Mouse (Mus musculus) hindbrain, embryonic 13.5 days (tissue): ENCODE results near the gene Traf3. TPM values are rescaled to one million over a fixed set of nuclear protein-coding genes. Genes with fewer than 3 reads are reported as not detected.

Experiments used
- ATAC-seq: fragments of 200-750 bp; cut with Nextera tagmentation; 2 replicates; pipeline ENCODE4 v1.8.0; 2017; ENCODE audit warnings: moderate TSS enrichment; ENCODE audit not compliant: low FRiP score
- H3K27ac ChIP-seq: fragments of 300-500 bp; sonication (generic); 2 replicates; pipeline ENCODE4 v1.5.1; 2015; ENCODE audit warnings: inconsistent platforms, mild to moderate bottlenecking, moderate library complexity
- H3K27me3 ChIP-seq: fragments of 300-500 bp; sonication (generic); 2 replicates; pipeline ENCODE4 v1.6.1; 2015; ENCODE audit warnings: mild to moderate bottlenecking, inconsistent platforms
- H3K36me3 ChIP-seq: fragments of 300-500 bp; sonication (generic); 2 replicates; pipeline ENCODE4 v1.6.1; 2015; ENCODE audit warnings: mild to moderate bottlenecking, inconsistent platforms
- H3K4me1 ChIP-seq: fragments of 300-500 bp; sonication (generic); replicated peaks from 2 replicates; pipeline ENCODE4 v1.6.1; 2015; ENCODE audit warnings: inconsistent platforms
- H3K4me2 ChIP-seq: fragments of 300-500 bp; sonication (generic); 2 replicates; pipeline ENCODE4 v1.6.1; 2015; ENCODE audit warnings: inconsistent platforms, mild to moderate bottlenecking, moderate library complexity
- H3K4me3 ChIP-seq: fragments of 300-500 bp; sonication (generic); 2 replicates; pipeline ENCODE4 v1.5.1; 2015; ENCODE audit warnings: mild to moderate bottlenecking, inconsistent platforms
- H3K9ac ChIP-seq: fragments of 300-500 bp; sonication (generic); 2 replicates; pipeline ENCODE4 v1.6.1; 2015; ENCODE audit warnings: mild to moderate bottlenecking, inconsistent platforms
- H3K9me3 ChIP-seq: fragments of 300-500 bp; sonication (generic); 2 replicates; pipeline ENCODE4 v1.6.1; 2016; ENCODE audit warnings: inconsistent platforms
- WGBS: fragments of 180-500 bp; shearing (Covaris S2); methylation state at CpG from one replicate; pipeline ENCODE4 v1.1.7; 2015; 5-methylcytosine and 5-hydroxymethylcytosine counted together
- polyA plus RNA-seq: library from polyadenylated mRNA; unstranded; fragments of >200 nt; fragmentation: Nextera tagmentation; extraction: Ambion mirVana; gene quantifications from 2 replicates; pipeline ENCODE4 v1.2.1, GENCODE M21; 2015

The Traf3 gene
- polyA plus RNA-seq, 1 experiment from 2014 or later = 15.6 TPM

DNA sequence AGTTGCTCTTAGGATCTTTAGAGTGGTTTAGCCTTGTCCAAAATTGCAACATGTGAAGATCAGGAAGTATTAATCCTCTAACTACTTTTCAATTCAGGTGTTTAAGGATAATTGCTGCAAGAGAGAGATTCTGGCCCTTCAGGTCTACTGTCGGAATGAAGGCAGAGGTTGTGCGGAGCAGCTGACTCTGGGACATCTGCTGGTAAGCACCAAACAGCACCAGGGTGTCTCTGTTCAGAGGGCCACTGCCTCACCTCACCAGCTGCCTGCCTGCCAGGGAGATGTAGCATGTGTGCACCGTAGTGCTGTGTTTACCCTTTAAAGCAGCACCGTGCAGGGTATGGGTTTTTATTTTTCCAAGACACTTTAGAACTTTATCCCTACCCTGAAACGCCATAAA is 76.2 kb downstream of the Traf3 start:
- Histone ChIP-seq H3K4me3 (no peak overlapping the region), H3K27ac (no peak overlapping the region), H3K4me2 (no peak overlapping the region), H3K36me3 (peaks cover 69% of the 10 kb centered on the region), H3K9me3 (no peaks in the 10 kb centered on the region), H3K4me1 (peaks cover 7% of the 10 kb centered on the region), H3K27me3 (no peaks in the 10 kb centered on the region), H3K9ac (no peak overlapping the region)
- no peak for ATAC-seq
- 93% methylated on average over 5 of the region's 5 CpGs for WGBS

DNA sequence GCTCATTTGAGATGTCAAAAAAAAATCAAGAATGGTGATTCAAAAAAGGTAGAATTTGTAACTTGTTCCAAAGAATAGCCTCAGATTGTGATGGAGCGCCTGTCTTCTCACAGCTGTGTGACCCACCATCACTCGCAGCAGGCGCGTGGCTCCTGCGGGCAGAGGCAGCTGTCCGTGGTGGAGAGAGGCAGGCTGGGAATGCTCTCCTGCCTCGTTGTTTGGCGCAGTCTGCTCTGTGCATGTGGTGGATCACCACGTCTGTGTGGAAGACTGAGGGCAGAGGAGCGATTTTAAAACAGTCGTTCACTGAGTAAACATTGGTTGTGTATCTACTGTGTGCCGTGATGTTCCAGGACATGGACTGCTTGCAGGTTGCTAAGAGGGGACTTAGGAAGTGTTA is 77.6 kb downstream of the Traf3 start:
- Histone ChIP-seq H3K9me3 (no peaks in the 10 kb centered on the region), H3K9ac (no peak overlapping the region), H3K4me2 (no peak overlapping the region), H3K4me1 (no peaks in the 10 kb centered on the region; the same call in 1 of the 2 replicates), H3K27ac (no peak overlapping the region), H3K36me3 (peaks cover 67% of the 10 kb centered on the region), H3K4me3 (no peak overlapping the region), H3K27me3 (no peaks in the 10 kb centered on the region)
- WGBS = 86% methylated on average over 12 of the region's 12 CpGs
- ATAC-seq = no peak

- Histone ChIP-seq H3K27me3 (no peaks in the 10 kb centered on the region), H3K9me3 (no peaks in the 10 kb centered on the region), H3K9ac (no peak overlapping the region), H3K36me3 (peaks cover 54% of the 10 kb centered on the region), H3K4me3 (no peak overlapping the region), H3K4me1 (no peaks in the 10 kb centered on the region), H3K27ac (no peak overlapping the region), H3K4me2 (no peak overlapping the region)
- no peak for ATAC-seq
- WGBS = 74% methylated on average over 6 of the region's 6 CpGs
These were observed 78.9 kb downstream of the Traf3 start for GRCm38 (mm10) chr12:111245070-111245469.

- Histone ChIP-seq H3K4me2 (no peak overlapping the region), H3K9ac (no peak overlapping the region), H3K4me1 (no peaks in the 10 kb centered on the region), H3K9me3 (no peaks in the 10 kb centered on the region), H3K27ac (no peak overlapping the region), H3K36me3 (peaks cover 55% of the 10 kb centered on the region), H3K4me3 (no peak overlapping the region), H3K27me3 (no peaks in the 10 kb centered on the region)
- 94% methylated on average over 9 of the region's 9 CpGs for WGBS
- no peak for ATAC-seq
These were observed 80.8 kb downstream of the Traf3 start for GRCm38 (mm10) chr12:111246808-111247464.

DNA sequence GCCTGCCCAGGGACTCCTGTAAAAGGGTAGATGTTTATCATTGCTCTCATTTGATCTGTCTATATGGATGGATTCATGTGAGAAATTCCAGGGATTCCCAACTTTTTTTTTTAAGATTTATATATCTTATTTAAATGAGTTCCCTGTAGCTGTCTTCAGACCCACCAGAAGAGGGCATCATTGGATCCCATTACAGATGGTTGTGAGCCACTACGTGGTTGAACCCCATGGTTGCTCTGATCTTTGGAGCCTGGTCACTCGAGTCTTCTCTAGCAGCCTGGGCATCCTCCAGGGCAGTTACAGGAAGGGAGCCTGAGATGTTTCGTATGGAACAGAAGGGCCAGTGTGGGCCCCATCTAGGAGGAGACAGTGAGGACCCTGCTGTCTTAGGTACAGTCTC is 82.9 kb downstream of the Traf3 start:
- H3K4me1 ChIP-seq = no peaks in the 10 kb centered on the region
- no peak overlapping the region for H3K4me2 ChIP-seq
- H3K36me3 ChIP-seq = peaks cover 49% of the 10 kb centered on the region
- H3K9ac ChIP-seq = no peak overlapping the region
- no peaks in the 10 kb centered on the region for H3K9me3 ChIP-seq
- H3K27me3 ChIP-seq = no peaks in the 10 kb centered on the region
- no peak overlapping the region for H3K4me3 ChIP-seq
- no peak overlapping the region for H3K27ac ChIP-seq
- 62% methylated on average over 3 of the region's 3 CpGs for WGBS
- no peak for ATAC-seq

DNA sequence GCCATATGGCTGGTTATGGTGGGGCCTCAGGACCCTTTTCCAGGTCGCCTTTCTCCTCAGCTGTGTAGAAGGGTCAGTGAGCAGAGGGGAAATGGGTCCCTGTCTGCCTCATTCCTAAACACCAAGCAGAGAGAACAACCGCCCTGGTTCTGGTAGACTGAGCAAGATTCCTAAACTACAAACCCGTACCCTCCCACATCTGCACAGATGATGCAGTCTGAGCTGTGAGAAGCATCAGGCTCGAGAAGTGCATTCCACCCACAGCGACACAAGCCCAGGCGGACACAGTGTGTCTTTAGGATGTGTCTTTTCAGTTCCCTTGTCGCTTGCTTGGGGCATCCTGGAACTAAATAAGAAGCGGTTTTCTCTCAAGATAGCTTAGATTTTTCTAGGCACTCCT is 83.9 kb downstream of the Traf3 start:
- Histone ChIP-seq H3K4me2 (no peak overlapping the region), H3K9me3 (no peaks in the 10 kb centered on the region), H3K4me1 (no peaks in the 10 kb centered on the region), H3K36me3 (peaks cover 44% of the 10 kb centered on the region), H3K27me3 (no peaks in the 10 kb centered on the region), H3K9ac (no peak overlapping the region), H3K27ac (no peak overlapping the region), H3K4me3 (no peak overlapping the region)
- 89% methylated on average over 8 of the region's 8 CpGs for WGBS
- ATAC-seq = no peak

DNA sequence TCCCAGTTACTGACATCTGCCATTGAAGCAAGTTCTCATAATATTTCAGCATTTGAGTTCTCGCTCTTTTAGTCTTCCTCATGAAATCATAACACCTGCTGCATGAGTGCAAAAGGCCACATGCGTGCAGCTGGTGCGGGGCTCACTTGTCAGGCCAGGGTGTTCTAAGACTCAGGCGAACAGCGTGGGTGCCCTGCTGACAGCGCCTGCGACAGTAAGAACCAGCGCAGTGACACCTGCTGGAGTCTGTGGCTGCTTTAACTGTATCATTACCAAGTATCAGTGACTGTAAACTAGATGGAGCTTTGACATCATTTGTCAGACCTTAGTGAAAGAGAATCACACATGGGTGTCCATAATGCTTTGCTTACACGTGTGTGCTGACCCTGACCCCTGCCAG is 85.1 kb downstream of the Traf3 start:
- H3K9ac ChIP-seq = no peak overlapping the region
- H3K4me1 ChIP-seq = no peaks in the 10 kb centered on the region
- H3K4me3 ChIP-seq = no peak overlapping the region
- no peaks in the 10 kb centered on the region for H3K27me3 ChIP-seq
- H3K9me3 ChIP-seq = no peaks in the 10 kb centered on the region
- no peak overlapping the region for H3K27ac ChIP-seq
- H3K4me2 ChIP-seq = no peak overlapping the region
- 79% methylated on average over 9 of the region's 9 CpGs for WGBS
- no peak for ATAC-seq
- H3K36me3 ChIP-seq = peaks cover 45% of the 10 kb centered on the region

DNA sequence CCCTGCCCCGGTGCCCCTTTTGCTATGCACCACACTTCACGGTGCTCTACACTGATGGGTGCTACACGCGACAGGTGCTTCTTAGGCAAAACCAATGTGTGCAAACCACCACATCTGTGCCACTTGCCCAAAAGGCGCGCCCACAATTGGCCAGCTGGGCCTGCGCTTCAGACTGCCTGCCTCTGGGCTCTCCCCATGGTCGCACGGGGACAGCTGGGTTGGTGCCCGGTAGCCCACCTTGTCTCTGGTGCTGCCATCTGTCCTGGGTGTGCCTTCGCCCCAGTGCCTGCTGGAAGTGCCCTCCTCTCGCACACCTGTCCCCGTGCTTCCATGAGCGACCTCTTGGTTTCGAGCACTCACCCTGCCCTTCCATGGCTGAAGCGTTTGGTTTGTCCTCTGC is 97.5 kb downstream of the Traf3 start:
- H3K9ac ChIP-seq = no peak overlapping the region
- no peak overlapping the region for H3K4me2 ChIP-seq
- no peak overlapping the region for H3K4me3 ChIP-seq
- no peak for ATAC-seq
- no peaks in the 10 kb centered on the region for H3K9me3 ChIP-seq
- 95% methylated on average over 16 of the region's 16 CpGs for WGBS
- H3K27me3 ChIP-seq = 0 out of 2 replicates have a peak, but pooled peaks cover 5% of the 10 kb centered on the region
- no peaks in the 10 kb centered on the region for H3K4me1 ChIP-seq
- H3K27ac ChIP-seq = no peak overlapping the region
- H3K36me3 ChIP-seq = peaks cover 55% of the 10 kb centered on the region

GRCm38 (mm10) chr12:111265212-111265611 is 99.0 kb downstream of the Traf3 start:
- Histone ChIP-seq H3K27ac (no peak overlapping the region), H3K4me2 (no peak overlapping the region), H3K9ac (0 out of 2 replicates have a peak overlapping the region, but pooled peaks have one; percentile 13), H3K36me3 (peaks cover 41% of the 10 kb centered on the region), H3K4me3 (no peak overlapping the region), H3K27me3 (peaks cover 21% of the 10 kb centered on the region), H3K9me3 (no peaks in the 10 kb centered on the region), H3K4me1 (no peaks in the 10 kb centered on the region)
- 71% methylated on average over 5 of the region's 5 CpGs for WGBS
- no peak for ATAC-seq

DNA sequence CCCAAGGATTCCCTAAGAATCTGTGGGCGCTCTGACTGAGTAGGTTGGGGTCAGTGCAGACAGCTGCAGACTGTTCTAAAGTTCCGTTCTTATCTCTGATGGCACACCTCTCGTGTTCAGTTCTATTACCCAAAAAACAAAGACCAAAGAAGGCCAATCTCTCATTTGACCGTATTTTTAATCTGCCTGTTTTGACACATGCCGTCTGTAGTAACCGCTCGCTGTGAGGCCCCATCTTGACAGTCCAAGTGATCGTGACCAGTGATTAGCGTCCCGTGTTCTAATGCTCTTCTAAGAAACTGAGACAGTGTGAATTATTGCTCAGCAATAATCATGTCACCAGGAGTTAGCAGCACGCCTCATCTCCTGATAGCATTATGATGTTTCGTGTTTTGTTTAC is 100.4 kb downstream of the Traf3 start:
- WGBS = 89% methylated on average over 12 of the region's 12 CpGs
- ATAC-seq = no peak
- H3K4me2 ChIP-seq = no peak overlapping the region

GRCm38 (mm10) chr12:111267673-111268325 is 101.6 kb downstream of the Traf3 start:
- Histone ChIP-seq H3K9ac (no peak overlapping the region), H3K4me1 (0 out of 2 replicates have a peak, but pooled peaks cover 3% of the 10 kb centered on the region), H3K9me3 (no peaks in the 10 kb centered on the region), H3K27ac (no peak overlapping the region), H3K4me2 (no peak overlapping the region), H3K4me3 (no peak overlapping the region), H3K27me3 (peaks cover 47% of the 10 kb centered on the region), H3K36me3 (peaks cover 21% of the 10 kb centered on the region)
- WGBS = 72% methylated on average over 4 of the region's 4 CpGs
- no peak for ATAC-seq

More for the DNA sequence above, 100.4 kb downstream of the Traf3 start:
- H3K27ac ChIP-seq = no peak overlapping the region
- peaks cover 28% of the 10 kb centered on the region for H3K36me3 ChIP-seq
- H3K4me1 ChIP-seq = 0 out of 2 replicates have a peak, but pooled peaks cover 3% of the 10 kb centered on the region
- H3K4me3 ChIP-seq = no peak overlapping the region
- H3K27me3 ChIP-seq = peaks cover 35% of the 10 kb centered on the region
- H3K9me3 ChIP-seq = no peaks in the 10 kb centered on the region
- H3K9ac ChIP-seq = no peak overlapping the region

DNA sequence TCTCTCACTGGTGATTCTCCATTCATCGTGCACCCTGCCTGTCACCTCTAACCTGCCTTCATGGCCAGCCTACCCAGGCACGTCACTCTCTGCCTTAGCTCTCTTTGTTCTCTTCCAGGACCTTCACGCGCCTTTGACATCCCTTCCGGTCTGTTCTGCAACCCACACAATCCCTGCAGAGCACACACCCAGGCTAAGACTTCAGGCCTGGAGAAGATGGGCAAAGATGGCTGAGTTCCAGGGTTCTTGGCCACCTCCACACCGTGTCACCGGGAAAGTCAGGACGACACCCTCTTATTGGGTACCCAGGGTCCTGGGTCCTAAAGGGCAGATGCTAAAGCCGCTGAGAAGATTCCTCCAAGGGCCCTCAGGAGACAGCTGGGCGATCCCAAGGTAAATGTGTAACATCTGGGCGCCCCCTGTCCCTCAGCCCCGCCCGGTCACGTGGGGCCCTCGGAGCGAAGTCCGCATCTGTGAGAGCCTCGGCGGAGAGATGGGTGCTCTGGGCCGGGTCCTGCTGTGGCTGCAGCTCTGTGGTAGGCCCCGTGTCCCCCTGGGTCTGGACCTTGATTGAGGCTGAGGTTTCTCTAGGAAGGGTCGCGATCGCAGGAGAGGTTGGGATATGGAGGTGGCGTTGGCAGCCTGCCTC is 104.6 kb downstream of the Traf3 start, which contains the start of gene Amn:
TSS of gene Amn (plus strand) at position 467 of the 649 bp plus-strand sequence.
- Histone ChIP-seq H3K9ac (no peak within 1 kb of the TSS), H3K4me3 (no peak within 1 kb of the TSS), H3K4me1 (peaks cover 24% of the 10 kb centered on the region), H3K27me3 (peaks cover 76% of the 10 kb centered on the region), H3K4me2 (no peak within 1 kb of the TSS), H3K36me3 (peaks cover 4% of the 10 kb centered on the region; the same call in 1 of the 2 replicates), H3K27ac (no peak within 1 kb of the TSS), H3K9me3 (no peaks in the 10 kb centered on the region)
- no peak for ATAC-seq
- WGBS = 37% methylated on average over 25 of the region's 25 CpGs
